Mouse (Mus musculus) kidney, adult 9 months (tissue): ENCODE measurements around the gene Tacr3.

Experiments
- DNase-seq: peaks from one replicate; pipeline ENCODE4 v3.0.0; 2022

Tacr3 gene

GRCm38 (mm10) chr3:134828875-134829530 lies at the start of gene Tacr3:
TSS of gene Tacr3 (plus strand) at chr3:134829007.
- DNase-seq, result no peak

GRCm38 (mm10) chr3:134828492-134828874 lies 324 bp upstream of the Tacr3 start:
- no peak for DNase-seq

DNA sequence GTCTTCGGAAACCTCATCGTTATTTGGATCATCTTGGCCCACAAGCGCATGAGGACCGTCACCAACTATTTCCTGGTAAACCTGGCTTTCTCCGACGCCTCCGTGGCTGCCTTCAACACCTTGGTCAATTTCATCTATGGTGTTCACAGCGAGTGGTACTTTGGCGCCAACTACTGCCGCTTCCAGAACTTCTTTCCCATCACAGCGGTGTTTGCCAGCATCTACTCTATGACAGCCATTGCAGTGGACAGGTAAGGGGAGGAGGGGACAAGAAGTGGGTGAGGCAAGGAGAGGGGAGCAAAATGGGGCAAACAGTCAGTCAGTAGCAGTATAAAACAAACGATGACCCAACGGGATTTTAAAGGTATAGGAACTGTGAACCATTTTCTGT lies 719 bp downstream of the Tacr3 start:
- no peak for DNase-seq

GRCm38 (mm10) chr3:134851342-134851741 lies 22.5 kb downstream of the Tacr3 start:
- no peak for DNase-seq

GRCm38 (mm10) chr3:134877701-134878100 lies 48.9 kb downstream of the Tacr3 start:
- DNase-seq, result no peak

DNA sequence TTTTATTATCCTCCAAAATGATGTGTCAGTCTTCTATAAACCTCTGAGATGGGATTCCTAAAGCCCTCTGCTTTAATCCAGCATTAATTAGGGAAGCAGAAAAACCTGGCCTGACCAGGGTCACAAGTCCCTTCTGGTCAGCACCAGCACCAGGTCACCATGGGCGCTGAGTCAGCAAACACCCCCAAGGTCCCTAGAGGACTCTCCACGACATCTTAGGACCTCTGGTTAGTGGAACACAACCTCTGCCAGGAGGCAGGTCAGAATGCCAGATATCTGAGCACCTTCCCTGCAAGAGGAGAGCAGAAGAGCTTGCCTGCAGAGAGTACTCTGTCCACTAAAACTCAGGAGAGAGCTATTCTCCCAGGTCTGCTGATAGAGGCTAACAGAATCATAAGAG lies 67.0 kb downstream of the Tacr3 start:
- no peak for DNase-seq

DNA sequence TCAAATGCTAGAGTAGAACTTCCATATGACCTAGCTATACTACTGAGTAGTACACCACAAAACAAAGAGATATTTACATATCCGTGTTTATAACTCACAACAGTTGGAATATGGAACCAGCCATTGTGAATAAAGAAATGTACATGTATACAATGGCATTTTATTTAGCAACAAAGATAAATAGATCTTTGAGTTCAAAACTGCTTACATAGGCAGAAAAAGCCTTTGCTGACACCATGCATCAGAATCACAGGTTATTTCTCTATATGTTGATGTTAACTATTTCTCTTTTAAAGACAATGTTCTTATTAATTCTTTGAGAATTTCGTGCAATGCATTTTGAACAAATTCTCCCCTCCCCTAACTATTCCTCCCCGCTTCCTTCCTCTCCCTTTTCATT lies 80.1 kb downstream of the Tacr3 start:
- DNase-seq, result no peak

DNA sequence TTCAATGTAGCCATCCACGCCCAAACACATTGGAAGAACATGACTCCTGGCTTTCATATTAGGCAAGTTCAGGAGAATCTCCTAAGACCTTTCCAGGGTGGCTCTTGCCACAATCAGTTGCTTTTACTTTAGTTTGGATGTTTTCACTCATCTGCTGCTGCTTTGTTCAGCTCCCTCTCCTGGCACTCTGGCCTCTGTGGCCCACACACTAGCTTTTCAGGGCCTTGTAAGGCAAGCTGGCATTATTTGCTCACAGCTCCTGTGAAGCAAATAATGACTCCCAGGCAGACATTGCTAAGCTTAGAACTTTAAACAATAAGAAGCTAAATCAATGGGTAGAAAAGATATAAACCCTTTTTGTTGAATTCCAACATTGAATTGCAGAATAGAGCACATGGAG lies 105.9 kb downstream of the Tacr3 start:
- DNase-seq, result no peak

- DNase-seq, result no peak
These were observed 106.7 kb downstream of the Tacr3 start for GRCm38 (mm10) chr3:134935461-134935860.

DNA sequence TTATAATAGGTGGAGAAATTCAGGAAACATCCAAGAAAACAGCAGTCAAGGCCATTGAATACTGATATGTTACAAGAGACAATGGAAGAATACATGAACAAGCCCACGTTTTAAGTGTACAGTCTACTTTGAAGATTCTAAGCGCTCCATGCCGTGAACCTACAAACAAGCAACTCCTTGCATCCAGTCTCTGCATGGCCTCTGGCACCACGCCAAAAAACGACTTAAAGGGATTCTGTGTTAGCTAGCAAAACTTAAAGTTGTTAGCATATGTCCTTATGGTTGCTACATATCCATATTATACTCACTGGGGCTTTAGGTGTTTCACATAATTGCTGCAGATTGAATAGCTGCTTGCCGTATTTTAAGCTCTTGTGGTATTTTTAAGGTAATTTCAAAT lies 134.7 kb downstream of the Tacr3 start:
- no peak for DNase-seq

DNA sequence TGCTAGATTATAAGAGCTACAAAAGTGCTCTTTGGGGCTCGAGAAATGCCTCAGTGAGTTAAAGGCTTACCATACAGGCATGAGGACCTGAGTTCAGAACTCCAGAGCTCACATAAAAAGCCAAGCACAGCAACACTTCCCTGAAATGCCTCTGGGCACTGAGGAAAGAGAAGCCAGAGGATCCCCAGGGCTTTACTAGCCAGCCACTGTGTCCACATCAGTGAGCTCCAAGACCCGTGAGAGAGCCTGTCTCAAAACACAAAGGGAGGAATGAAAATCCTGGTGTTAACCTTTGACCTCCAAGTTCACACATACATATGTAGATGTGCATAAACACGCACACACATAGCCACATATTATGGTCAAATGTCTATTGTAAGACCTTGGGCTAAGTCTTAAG lies 150.1 kb downstream of the Tacr3 start:
- DNase-seq, result no peak

- no peak for DNase-seq
These were observed 151.3 kb downstream of the Tacr3 start for GRCm38 (mm10) chr3:134980140-134980539.
